Mouse (Mus musculus) adrenal gland, adult 18-20 months (tissue): ENCODE results near the gene Maml3. TPM values are rescaled to one million over a fixed set of nuclear protein-coding genes. Genes with fewer than 3 reads are reported as not detected.

Experiments used
- DNase-seq, 2 experiments: peaks; one replicate each; pipeline ENCODE4 v3.0.0; 2021 to 2022; ENCODE audit warnings: low spot score in 2 of 2
- total RNA-seq, 2 experiments: library from RNA; stranded (reverse); gene quantifications; 1 replicate in 1 of 2; 2 replicates in 1 of 2; pipeline ENCODE4 v1.2.3; 2021

Maml3 gene
- total RNA-seq, 2 experiments from 2014 or later = 6.4 to 8.2 TPM

- peak; percentile 92 to 94 for DNase-seq
Measured at GRCm38 (mm10) chr3:52046895-52047372, 57.9 kb downstream of the Maml3 start.

GRCm38 (mm10) chr3:52046027-52046700 is 58.7 kb downstream of the Maml3 start:
- DNase-seq = peak; percentile 62 to 66

GRCm38 (mm10) chr3:52045221-52045641 is 59.6 kb downstream of the Maml3 start:
- DNase-seq = peak in 1 of 2 experiments; percentile 20

- DNase-seq = peak in 1 of 2 experiments; percentile 38
Measured at GRCm38 (mm10) chr3:52044651-52045050, 60.2 kb downstream of the Maml3 start.

- DNase-seq = no peak
Measured at GRCm38 (mm10) chr3:52043847-52044246, 61.0 kb downstream of the Maml3 start.

- DNase-seq = no peak
Measured at GRCm38 (mm10) chr3:52042680-52043079, 62.2 kb downstream of the Maml3 start.

GRCm38 (mm10) chr3:52039958-52040357 is 64.9 kb downstream of the Maml3 start:
- no peak for DNase-seq

GRCm38 (mm10) chr3:52037260-52037659 is 67.6 kb downstream of the Maml3 start:
- no peak for DNase-seq

GRCm38 (mm10) chr3:52035404-52035803 is 69.5 kb downstream of the Maml3 start:
- DNase-seq = no peak

GRCm38 (mm10) chr3:52033857-52034588 is 70.9 kb downstream of the Maml3 start:
- DNase-seq = no peak

- DNase-seq = no peak
Measured at GRCm38 (mm10) chr3:52031327-52031726, 73.5 kb downstream of the Maml3 start.

- DNase-seq = no peak
Measured at GRCm38 (mm10) chr3:52030114-52030513, 74.8 kb downstream of the Maml3 start.

GRCm38 (mm10) chr3:52029661-52030081 is 75.2 kb downstream of the Maml3 start:
- DNase-seq = no peak

- no peak for DNase-seq
Measured at GRCm38 (mm10) chr3:52027972-52028371, 76.9 kb downstream of the Maml3 start.

- DNase-seq = no peak
Measured at GRCm38 (mm10) chr3:52022486-52022885, 82.4 kb downstream of the Maml3 start.

GRCm38 (mm10) chr3:52018103-52018439 is 86.8 kb downstream of the Maml3 start:
- DNase-seq = no peak

GRCm38 (mm10) chr3:52017439-52018102 is 87.3 kb downstream of the Maml3 start:
- DNase-seq = no peak

GRCm38 (mm10) chr3:52016178-52016577 is 88.7 kb downstream of the Maml3 start:
- no peak for DNase-seq

GRCm38 (mm10) chr3:52015556-52015955 is 89.3 kb downstream of the Maml3 start:
- no peak for DNase-seq

- DNase-seq = no peak
Measured at GRCm38 (mm10) chr3:52011032-52011710, 93.7 kb downstream of the Maml3 start.

GRCm38 (mm10) chr3:52009321-52009720 is 95.6 kb downstream of the Maml3 start:
- no peak for DNase-seq
